In genomic region chr4:45311056-45311455, GRCm38 (mm10) we compare ENCODE assay signal across 29 mouse cellular contexts.
"Had no signal": no experiment of that assay in that cellular context is flagged by ENCODE, and none has a peak within 500 bp of the region (broad histone marks: within the 10 kb centered on the region; RNA-seq: fewer than 3 reads in every experiment).

No protein-coding gene starts in this region.

- H3K4me1 ChIP-seq: heart, embryonic 12.5 days; heart, embryonic 13.5 days; heart, embryonic 15.5 days; hindbrain, embryonic 10.5 days; hindbrain, embryonic 12.5 days; hindbrain, embryonic 13.5 days; hindbrain, embryonic 15.5 days; intestine, embryonic 15.5 days; kidney, embryonic 15.5 days had no signal

- H3K9me3 ChIP-seq: heart, embryonic 12.5 days; heart, embryonic 15.5 days; hindbrain, embryonic 10.5 days; hindbrain, embryonic 12.5 days; hindbrain, embryonic 13.5 days; hindbrain, embryonic 15.5 days; intestine, embryonic 15.5 days; kidney, embryonic 15.5 days had no signal

- H3K4me3 ChIP-seq: heart, embryonic 12.5 days; heart, embryonic 13.5 days; heart, embryonic 15.5 days; hindbrain, embryonic 10.5 days; hindbrain, embryonic 12.5 days; hindbrain, embryonic 13.5 days; hindbrain, embryonic 15.5 days; intestine, embryonic 15.5 days; kidney, embryonic 15.5 days; layer of hippocampus, adult 2 months; left cerebral cortex, adult 2 months had no signal

- H3K27me3 ChIP-seq: heart, embryonic 12.5 days; heart, embryonic 13.5 days; heart, embryonic 15.5 days; hindbrain, embryonic 12.5 days; hindbrain, embryonic 13.5 days; hindbrain, embryonic 15.5 days; intestine, embryonic 15.5 days; kidney, embryonic 15.5 days had no signal

- DNase-seq: heart, postnatal 10 days; heart, postnatal 14 days; heart, postnatal 4 days; kidney, adult 11 months; kidney, adult 18-20 months; kidney, adult 2 months; kidney, adult 8-10 months; kidney, adult 9 months; kidney, postnatal 10 days; kidney, postnatal 14 days; kidney, postnatal 25 days; kidney, postnatal 36 days; kidney, postnatal 4 days; layer of hippocampus, adult 9-11 months; layer of hippocampus, postnatal 36 days had no signal

- H3K27ac ChIP-seq: heart, embryonic 13.5 days; heart, embryonic 15.5 days; hindbrain, embryonic 10.5 days; hindbrain, embryonic 12.5 days; hindbrain, embryonic 13.5 days; hindbrain, embryonic 14.5 days; hindbrain, embryonic 15.5 days; hindbrain, postnatal 0 days; intestine, embryonic 15.5 days; kidney, embryonic 15.5 days; kidney, postnatal 0 days; layer of hippocampus, adult 2 months; left cerebral cortex, adult 2 months had no signal
